Mouse (Mus musculus) urinary bladder, adult 18-20 months (tissue): Measurements from ENCODE around the gene Bco2.

ENCODE experiments used
- DNase-seq, 2 experiments: peaks; one replicate each; pipeline ENCODE4 v3.0.0; 2022; ENCODE audit warnings: low spot score in 2 of 2, mixed read lengths in 2 of 2

Bco2 gene

DNA sequence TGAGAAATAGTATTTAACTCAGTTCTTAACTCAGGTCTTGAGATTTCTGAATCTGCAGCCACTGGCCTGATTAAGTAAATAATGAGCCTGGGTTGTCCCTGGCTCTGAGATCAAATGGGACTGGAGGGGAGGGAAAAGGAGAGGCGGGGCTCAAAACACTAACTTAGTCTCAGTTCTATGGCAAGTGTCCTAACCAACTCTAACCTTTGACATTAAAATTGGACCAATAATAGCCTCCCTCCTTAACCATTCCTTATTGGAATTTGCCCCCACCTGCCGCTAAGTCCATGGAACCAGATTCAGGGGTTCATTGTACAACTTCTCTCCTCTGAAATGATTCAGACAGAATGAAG is at the start of gene Bco2:
Bco2 (minus strand) TSS at position 88 of the 353 bp plus-strand sequence.
- DNase-seq = no peak

DNA sequence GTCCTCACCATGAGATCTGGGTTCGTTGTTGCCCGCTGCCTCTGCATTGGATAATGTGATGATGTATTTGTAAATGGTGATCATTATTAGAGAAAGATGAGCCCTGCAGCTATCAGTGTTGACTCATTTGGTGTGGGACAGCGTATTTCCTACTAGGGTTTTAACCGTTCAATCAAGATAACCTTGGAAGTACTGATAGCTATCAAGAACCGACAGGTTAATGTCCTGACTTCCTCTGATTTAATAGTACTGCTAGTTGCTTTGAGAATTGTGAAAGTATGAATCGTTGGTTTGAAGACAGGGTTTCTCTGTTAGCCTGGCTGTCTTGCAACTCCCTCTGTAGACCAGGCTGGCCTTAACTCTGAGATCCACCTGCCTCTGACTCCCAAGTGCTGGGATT is 49.4 kb upstream of the Bco2 start:
- DNase-seq = no peak

DNA sequence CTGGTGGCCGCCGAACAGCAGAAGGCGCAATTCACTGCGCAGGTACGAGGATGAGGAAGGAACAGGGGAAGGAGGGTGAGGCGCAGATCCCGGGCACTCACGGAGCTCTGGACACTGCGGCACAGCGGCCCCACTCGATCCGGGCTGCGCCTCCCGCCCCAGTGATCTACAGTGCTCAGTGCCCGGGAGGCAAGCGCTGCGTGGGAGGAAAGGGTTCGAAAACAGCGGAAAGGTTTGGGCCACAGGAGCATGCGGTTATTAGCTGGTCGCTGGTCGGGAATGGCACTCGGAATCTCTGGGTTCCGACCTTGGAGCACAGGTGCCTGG is 49.0 kb upstream of the Bco2 start:
- no peak for DNase-seq

DNA sequence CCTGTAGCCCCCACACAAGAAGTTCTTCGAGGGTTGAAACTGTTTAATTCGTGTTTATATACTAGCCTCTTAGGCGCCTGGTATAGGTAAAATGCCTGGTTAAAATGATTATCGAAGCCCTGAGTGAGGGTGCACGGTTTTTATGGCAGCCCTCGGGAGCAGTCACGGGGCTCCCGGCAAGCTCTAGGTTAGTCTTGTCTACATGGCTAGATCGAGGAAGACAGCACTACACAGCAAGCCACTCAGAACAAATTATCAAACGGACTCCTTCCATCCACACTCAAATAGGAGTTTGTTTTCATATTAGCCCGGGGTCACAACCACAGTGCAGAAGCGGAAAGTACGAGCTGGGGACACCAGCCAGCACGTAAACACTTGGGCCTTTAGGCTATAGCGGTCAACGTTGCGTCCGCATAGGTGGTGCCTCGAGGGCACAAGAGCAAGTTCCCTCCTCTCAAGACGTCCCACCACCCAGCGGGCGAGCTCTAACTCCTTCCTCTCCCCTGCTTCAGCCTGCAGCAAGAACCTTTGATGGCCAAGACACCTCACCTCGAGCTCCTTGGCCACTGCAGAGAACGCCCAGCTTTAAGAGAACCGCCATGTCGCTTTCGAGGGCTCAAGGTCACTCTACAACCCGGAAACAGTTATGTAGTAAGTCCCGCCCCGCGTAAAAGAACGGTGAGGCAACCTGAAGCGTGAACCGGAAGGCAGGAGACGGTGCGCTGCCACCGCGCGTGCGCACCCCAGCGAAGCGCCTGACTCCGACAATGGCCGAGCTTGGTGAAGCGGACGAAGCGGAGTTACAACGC is 48.4 kb upstream of the Bco2 start, which contains the start of the genes Sdhd and Timm8b:
Sdhd (minus strand) TSS at position 624 of the 809 bp plus-strand sequence.
Timm8b (plus strand) TSS at position 722 of the 809 bp plus-strand sequence.
- peak; percentile 88 to 91 for DNase-seq

DNA sequence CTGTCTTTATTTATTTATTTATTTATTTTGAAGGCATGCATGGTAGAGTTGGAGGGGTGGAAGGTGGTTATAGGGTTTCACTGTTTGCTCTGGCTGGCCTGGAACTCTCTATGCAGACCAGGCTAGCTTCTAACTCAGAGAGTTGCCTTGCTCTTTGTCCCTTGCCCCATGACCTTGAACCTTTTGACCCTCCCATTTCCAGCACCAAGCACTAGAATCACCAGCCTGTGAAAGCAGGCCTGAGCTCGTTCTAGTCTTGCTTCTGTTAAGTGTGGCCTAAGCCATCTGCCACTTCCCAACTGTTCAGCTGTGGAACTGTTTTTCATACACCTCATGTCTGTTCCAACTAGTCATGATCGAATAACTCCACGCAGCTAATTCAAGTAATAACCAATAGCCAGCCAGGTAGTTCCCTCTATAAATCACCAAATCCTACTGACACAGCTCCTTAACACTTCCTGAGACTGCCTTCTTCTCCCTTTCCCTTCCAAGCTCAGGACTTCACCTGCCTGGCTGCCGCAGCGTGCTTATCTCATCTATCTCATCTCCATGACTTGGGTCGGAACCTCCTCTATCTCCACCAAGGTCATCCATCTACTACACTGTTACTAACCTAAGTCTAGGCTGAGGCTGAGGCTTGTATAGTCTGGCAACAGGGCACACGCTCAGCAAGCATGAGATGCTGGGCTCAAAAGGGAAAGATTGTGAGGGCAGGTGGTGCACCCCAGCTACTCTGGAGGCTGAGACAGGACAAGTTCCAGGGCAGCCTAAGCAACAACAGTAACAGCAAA is 47.3 kb upstream of the Bco2 start:
- DNase-seq = no peak

DNA sequence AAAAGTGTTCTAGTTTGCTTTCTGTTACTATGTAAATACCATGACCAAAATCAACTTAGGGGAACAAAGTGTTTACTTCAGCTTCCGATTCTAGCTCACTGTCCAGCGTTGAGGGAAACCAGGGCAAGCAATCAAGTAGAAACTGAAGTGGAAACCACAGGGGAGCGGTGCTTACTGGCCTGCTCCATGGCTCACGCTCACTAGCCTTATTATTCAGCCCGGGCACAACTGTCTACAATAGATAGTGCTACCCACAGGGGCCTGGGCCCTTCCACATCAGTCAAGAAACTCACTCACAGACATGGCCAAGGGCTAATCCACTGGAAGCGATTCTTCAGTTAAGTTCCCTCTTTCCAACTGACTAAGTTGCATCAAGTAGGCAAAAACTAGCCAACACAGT is 46.6 kb upstream of the Bco2 start:
- no peak for DNase-seq

DNA sequence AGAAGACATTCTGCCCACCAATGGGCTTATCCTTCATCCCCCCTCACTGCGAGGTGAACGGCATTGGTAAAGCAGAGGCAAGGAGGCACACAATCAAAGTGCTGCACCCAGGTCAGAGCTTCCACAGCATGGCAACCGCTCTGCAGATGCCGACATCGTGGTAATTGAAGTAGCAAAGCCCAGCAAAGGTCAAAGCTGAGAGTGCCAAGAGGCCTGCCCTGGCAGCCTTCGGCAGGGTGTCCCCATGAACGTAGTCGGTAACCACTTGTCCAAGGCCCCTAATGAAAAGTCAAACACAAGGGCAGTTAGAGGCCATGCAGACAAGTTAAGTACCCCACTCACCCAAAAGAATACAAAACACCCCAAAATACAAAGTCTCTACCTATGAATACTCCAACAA is 42.0 kb upstream of the Bco2 start:
- no peak for DNase-seq

DNA sequence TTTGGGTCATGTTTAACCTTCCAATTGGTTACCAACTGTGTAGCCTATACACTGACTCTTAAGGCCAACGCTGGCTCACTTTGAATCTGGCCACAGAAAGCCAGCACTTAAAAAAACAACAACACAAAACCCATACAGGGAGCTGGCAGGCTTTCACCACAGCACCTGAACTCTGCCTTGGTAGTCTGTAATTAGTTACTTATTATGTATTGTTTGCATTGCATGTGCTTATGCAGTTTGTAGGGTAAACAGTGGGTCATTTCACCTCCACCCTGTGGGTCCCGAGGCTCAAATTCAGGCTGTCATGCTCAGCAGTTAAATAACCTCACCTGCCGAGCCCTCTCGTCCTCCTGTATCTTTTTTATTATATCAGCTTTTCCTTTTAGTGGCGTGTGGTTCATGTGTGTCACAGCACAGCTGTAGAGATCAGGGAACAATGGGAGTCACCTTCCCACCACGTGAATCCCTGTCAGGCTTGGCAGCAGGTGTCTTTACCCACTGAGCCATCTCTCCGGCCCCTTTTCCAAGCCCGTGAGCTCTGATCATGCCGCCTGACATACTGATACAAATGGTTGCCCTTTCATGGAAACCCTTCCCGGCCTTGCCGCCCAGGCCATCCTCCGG is 39.9 kb upstream of the Bco2 start:
- DNase-seq = peak in 1 of 2 experiments; percentile 9

DNA sequence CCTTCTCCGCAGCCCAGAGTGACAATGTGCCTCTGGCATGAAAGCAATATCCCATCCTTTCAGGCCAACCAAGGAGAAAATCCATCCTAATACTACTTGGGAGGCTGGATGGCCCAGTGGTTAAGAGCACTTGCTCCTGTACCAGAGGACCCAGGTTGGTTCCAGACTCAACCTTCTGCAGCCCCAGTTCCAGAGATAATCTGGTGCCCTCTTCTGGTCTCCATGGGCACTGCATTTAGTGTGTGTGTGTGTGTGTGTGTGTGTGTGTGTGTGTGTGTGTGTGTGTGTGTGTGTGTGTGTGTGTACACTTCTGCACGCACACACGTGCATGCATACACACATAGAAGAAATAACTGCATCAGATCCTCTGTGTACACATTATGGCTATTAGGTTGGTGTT is 38.6 kb upstream of the Bco2 start:
- DNase-seq = no peak

DNA sequence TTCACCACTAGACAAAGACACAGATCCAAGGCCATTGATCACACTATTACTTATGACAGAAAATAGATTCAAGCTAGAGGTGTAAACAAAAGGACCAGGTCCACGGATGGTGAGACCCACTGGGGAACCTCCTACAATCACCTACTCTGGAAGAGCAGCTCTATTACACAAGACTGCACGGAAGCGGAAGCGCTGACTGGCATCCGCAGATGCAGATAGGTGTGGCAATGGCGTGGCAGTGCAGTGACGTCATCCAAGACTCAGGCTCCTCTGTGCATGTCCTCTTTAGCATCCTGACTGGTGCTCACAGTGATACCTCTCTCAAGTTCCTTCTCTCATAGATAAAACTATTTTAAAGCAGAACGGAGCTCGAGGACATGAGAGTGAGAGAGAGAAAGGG is 38.0 kb upstream of the Bco2 start:
- DNase-seq = no peak

DNA sequence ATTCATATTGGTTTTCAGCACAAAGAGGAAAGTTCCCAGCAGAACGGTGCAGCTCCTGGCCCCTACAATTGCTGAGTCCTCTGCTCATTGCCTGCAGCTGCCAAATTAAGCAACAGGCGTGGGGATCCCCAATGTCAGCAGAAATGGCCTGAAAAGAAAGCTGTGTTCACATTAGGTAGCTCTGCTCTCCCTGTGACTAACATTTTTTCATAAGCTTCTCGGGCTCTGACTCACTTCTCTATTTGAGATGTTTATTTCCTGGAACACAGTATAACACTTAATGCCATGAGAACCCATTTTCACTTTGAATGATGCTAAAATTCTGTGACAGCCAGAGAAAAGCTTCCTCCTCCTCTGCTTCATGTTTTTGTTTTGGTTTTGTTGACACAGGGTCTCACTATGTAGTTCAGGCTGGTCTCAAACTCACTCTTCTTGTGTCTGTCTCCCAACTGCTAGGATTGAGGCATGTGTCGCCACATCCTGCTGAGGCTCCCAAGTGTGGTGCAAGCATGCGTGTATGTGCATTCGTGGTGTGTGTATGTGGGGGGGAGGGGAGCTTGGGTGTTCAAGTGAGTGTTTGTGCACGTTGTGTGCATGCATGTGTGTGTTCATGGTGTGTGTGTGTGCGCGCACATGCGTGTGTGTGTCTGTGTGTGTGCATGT is 36.0 kb upstream of the Bco2 start:
- no peak for DNase-seq

DNA sequence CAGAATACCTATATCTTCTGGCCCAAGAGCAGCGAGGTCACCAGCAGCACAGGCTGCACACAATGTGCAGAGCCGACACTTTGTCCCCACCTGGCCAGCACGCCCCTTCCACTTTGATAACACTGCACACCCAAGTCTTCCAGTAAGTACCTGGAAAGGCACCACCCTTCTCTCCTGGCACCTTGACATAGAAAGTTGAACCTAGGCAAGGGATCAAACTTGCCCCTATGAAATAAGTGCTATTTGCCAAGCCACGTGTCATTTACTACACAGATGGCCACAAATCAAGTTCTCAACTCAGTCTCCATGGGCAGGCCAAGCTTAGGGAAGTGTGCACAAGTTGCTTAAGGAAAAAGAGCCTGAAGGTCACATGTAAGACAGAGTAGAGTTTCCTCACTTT is 32.0 kb upstream of the Bco2 start:
- no peak for DNase-seq

DNA sequence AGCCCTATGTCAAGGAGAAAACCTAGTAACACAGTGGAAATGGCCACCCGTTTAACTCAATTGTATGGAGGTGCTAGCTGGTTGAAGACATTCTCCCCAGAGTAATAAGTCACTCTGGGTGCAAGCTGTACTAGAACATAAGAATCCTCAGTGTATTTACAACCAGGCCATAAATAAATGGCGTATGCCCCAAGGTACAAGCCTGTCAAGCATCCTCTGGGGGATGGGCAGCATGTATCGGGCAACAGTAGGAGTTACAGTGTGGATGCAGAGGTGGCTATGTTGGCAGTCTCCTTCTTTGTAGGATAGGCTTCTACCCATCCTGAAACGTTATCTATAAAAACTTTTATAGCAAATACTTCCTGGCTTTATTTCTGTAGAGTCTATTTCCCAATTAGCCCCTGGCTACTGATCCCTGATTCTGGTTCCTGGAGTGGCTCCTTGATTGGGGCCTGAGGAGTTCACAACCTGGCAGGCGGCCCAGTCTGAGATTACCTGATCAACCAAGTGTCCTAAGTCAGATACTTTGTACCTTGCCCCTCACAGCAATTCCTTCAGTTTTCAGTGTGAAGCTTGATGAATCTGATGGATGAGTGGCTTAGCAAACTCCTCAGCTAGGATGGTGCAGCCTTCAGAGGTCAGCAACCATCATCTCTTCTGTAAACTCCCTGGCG is 30.3 kb upstream of the Bco2 start:
- no peak for DNase-seq

DNA sequence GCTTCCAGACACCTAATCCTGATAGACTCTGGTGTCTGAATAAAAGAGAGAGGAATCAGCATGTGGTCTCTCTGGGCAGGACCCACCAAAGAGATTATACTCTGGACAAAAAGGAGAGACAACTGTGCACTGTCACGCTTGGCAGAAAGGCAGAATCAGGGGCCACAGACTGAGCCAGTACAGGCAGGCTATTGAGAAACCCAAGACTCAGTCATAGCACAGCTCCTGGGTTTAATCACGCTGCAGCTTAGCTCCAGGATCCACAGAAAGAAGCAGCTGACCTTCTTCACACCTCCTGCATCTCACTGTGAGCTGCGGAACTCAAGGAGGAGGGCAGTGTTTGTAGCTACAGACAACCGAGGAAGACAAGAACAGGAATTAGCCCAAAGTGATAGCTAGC is 25.4 kb upstream of the Bco2 start:
- DNase-seq = no peak

DNA sequence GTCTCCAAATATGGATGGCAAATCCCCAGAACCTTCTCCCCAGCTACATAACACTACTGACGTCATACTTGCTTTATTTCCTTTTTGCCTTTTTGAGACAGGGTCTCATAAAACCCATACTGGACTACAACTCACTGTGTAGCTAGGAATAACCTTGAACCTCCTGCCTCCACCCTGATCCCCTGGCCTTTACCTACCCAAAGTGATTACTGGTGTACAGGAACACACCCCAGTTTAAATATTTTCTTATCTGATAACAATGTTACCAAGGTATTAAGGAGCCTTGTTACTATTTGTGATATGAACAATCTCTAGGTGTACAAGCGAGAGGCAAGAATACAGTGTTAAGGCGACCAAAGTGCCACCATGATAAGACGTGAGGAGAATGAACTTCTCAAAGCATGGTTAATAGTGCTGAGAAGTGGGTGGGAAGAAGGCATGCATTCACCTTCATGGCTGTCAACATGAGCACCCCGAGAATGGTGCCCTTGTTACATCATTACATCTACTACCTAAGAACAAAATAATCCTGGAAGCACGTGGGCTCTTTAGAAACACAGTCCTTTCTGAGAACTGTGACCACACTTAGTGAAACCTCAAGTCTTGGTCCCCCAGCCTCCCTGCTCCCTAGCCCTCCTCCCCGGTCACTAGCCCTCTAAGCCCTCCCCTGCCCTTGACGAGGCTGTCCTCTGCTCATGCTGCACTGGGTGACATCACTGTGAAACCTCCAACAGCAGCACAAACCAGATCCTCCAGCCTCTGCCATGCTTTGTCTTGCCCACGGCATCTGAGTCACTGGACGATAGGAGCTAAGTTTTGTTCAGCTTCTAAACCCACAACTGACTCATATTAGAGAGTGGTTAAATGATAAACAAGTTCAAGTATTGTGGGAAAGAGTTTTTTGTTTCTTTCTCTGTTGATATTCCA is 14.9 kb upstream of the Bco2 start:
- DNase-seq = peak in 1 of 2 experiments; percentile 65

DNA sequence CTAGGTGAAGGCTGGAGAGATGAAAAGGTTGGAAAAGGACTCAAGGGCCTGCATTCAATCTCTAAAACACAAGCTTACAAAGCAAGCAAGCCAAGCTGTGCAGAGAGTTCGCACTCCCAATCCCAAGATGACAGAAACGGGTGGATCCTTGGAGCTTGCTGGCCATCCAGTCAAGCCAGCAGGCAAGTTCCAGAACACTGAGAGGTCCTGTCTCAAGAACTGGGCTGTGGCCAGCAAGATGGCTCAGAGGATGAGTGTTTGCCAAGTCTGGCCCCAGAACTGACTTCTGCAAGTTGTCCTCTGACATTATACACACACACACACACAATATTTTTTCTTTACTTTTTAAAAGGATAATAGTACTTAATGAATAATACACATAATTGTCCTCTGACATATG is 12.9 kb upstream of the Bco2 start:
- no peak for DNase-seq

DNA sequence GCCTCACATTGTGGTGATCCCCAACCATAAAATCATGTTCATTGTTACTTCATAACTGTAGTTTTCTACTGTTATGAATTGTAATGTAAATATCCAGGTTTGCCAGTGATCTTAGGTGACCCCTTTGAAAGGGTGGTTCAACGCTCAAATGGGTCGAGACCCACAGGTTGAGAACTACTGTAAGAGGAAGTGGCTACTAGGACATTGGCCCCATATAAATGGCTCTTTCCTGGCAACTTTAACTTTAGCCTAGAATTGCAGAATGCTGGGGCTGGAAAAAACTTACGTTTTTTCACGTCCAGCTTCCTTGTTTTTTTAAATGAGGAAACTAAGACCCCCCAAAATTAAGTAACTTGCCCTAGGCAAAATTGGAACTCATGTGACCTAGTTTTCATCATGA is 12.4 kb upstream of the Bco2 start:
- no peak for DNase-seq

DNA sequence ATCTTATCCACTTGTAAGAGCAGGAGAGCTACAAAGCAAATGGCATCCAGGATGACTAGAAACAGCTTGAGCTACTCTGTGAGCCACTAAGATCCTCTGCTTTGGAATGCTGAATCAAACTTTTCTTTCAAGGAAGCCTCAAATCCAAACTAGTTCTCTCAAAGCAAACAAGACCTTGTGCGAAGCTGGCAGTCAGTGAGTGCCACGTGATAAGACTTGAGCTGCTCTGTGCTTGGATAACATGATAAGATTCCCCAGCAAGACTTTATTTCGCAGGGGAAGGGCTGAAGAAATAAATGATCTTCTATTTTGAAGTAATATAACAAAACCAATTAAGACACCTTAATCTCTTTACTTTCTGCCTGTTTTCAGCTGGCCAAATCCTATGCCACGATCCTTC is 11.0 kb upstream of the Bco2 start:
- no peak for DNase-seq

DNA sequence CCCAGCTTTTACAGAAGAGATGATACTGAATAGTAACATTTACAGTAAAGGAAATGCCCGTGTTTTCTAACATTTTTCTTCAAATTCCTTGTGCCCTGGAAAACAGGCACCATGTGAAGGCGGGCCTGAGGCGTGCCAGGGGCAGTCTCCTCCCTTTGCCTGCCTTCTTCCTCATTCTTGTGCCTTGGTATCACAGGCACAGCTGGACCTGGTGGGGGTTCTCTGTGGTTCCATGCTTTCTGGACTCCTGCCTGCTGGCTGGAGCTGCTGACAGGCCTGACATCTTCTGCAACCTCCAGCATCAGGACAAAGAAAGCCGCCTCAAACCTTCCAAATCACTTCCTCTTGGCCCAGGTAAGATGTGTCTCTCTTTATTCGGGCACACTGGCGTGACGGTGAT is 10.2 kb upstream of the Bco2 start:
- peak in 1 of 2 experiments; percentile 18 for DNase-seq

DNA sequence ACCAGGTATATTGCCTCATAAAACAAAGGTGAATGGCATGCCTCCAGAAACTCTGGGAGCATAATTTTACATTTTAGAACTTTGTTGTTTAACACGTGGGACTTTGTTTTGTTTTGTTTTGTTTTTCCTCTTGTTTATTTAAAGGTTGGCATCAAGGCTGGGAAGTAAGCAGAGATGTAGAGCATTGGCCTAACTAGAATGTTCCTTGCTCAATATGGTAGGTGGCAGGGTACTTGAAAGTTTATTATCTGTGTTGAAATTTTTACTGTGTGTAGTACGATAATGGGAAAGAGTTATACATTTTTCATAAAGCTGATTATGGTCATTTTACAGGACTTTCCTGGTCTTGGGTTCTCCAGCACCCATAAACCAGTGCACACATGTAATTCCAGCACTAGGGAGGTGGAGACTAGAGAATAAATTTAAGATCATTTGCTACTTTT is 7.0 kb upstream of the Bco2 start:
- DNase-seq = no peak
